Mouse (Mus musculus) CH12.LX (cell line): ENCODE results near the gene Spats2.

ENCODE experiments used
- CHD1 ChIP-seq: IDR thresholded peaks from 2 replicates; pipeline ENCODE4 v1.6.1; 2012; ENCODE audit warnings: low read depth, low read length, improper control_type of control experiment, inconsistent platforms
- CTCF ChIP-seq, 2 experiments: IDR thresholded peaks in 1 of 2; conservative IDR thresholded peaks in 1 of 2; 2 replicates each; pipeline ENCODE4 v1.5.1; 2011 to 2012; ENCODE audit warnings: low read depth in 2 of 2, low read length in 2 of 2, improper control_type of control experiment in 1 of 2, inconsistent platforms in 1 of 2, mild to moderate bottlenecking in 1 of 2, moderate library complexity in 1 of 2
- EP300 ChIP-seq: IDR thresholded peaks from 2 replicates; pipeline ENCODE4 v1.6.1; 2011; ENCODE audit warnings: low read length, improper control_type of control experiment
- KAT2A ChIP-seq: IDR thresholded peaks from 2 replicates; pipeline ENCODE4 v1.6.1; 2012; ENCODE audit warnings: low read length, improper control_type of control experiment, inconsistent platforms; ENCODE audit not compliant: insufficient replicate concordance
- MAZ ChIP-seq: IDR thresholded peaks from 2 replicates; pipeline ENCODE4 v1.6.1; 2012; ENCODE audit warnings: low read depth, mild to moderate bottlenecking, inconsistent platforms, low read length, improper control_type of control experiment, moderate library complexity
- MYC ChIP-seq: IDR thresholded peaks from 2 replicates; pipeline ENCODE4 v1.6.1; 2011; ENCODE audit warnings: low read depth, mild to moderate bottlenecking, improper control_type of control experiment, low read length
- NRF1 ChIP-seq: IDR thresholded peaks from 2 replicates; pipeline ENCODE4 v1.6.1; 2014; ENCODE audit warnings: low read depth, mild to moderate bottlenecking, inconsistent platforms, low read length, improper control_type of control experiment, moderate library complexity
- RAD21 ChIP-seq: IDR thresholded peaks from 2 replicates; pipeline ENCODE4 v1.6.1; 2011; ENCODE audit warnings: low read depth, mild to moderate bottlenecking, low read length, improper control_type of control experiment, moderate library complexity
- TCF12 ChIP-seq: IDR thresholded peaks from 2 replicates; pipeline ENCODE4 v1.6.1; 2014; ENCODE audit warnings: low read depth, mild to moderate bottlenecking, inconsistent platforms, low read length, improper control_type of control experiment
- USF2 ChIP-seq: conservative IDR thresholded peaks from 2 replicates; pipeline ENCODE4 v1.6.1; 2011; ENCODE audit warnings: low read depth, low read length, improper control_type of control experiment
- ZC3H11A ChIP-seq: IDR thresholded peaks from 2 replicates; pipeline ENCODE4 v1.6.1; 2012; ENCODE audit warnings: low read depth, mild to moderate bottlenecking, inconsistent platforms, low read length, improper control_type of control experiment
- ZNF384 ChIP-seq: IDR thresholded peaks from 2 replicates; pipeline ENCODE4 v1.6.1; 2012; ENCODE audit warnings: low read depth, low read length, improper control_type of control experiment, inconsistent platforms

DNA sequence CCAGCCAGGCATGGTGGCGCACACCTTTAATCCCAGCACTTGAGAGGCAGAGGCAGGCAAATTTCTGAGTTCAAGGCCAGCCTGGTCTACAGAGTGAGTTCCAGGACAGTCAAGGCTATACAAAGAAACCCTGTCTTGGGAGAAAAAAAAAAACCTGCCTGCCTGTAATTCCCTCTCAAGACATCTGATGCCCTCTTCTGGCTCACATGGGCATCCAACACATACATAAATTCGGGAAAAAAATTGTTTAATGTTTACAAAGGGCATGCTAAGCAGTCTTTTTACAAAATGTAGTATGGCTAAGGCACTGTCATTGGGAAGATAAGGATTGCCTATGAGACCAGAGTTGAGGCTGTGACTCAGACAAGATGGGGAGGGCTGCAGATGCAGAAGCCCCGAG lies 45.9 kb upstream of the Spats2 start:
- TF ChIP-seq CTCF (conservative IDR thresholded peaks at IDR 0.05 in 1 of 2, IDR thresholded peaks at IDR 0.05 in 1 of 2; ENCODE audit: low read depth in 2 of 2, low read length in 2 of 2) (peak in 1 of 2 experiments; percentile 24; a peak in 1 of 4 replicates), KAT2A (no peak), ZNF384 (peak; percentile 72), MYC (no peak), TCF12 (no peak), CHD1 (no peak), USF2 (no peak), EP300 (no peak), MAZ (no peak), NRF1 (no peak), RAD21 (no peak), ZC3H11A (no peak)
